Mouse (Mus musculus): Measurements from ENCODE around the gene Itgb5. TPM values are rescaled to one million over a fixed set of nuclear protein-coding genes. Genes with fewer than 3 reads are reported as not detected.
A peak's percentile ranks its signal among the peaks of the same experiment; 100 is the strongest.

Itgb5 gene
- polyA plus RNA-seq, 1 experiment from 2014 or later = 28.2 TPM

DNA sequence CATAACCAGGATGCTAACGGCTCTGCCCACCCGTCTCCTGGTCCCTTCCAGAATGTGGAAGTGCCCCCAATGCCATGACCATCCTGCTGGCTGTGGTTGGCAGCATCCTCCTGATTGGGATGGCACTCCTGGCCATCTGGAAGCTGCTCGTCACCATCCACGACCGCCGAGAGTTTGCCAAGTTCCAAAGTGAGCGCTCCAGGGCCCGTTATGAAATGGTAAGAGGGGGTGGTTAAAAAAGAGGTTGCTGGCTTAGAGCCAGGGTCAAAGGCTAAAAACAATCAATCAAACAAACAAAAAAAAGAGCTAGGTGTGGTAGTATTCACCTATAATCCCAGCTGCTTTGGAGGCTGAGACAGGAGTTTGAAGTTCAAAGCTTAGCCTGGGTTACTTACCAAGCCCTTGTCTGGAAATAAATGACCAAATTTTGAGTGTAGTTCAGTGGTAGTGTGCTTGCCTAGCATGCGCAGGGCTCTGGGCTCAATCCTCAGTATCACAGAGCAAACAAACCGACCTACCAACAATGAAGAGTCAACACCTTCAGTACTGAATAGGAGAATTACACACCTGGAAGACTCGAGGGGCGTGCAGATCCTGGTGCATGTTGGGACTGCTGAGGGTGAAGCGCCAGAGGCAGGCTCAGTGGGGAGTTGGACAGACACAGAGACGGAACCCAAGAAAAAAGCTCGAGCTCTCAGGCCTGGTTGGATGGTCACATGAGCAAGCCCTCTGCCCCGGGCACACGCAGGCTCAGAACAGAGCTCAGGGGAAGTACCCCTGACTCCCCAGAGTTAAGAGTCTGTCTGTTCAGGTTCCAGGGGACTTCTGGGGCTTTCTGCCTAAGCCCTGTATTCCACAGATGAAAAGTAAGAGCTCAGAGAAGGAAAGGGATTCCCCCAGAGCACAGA is 118.5 kb downstream of the Itgb5 start:
- DNase-seq (ENCODE audit: low spot score) (peak; percentile 46), ATAC-seq (replicated peaks; ENCODE audit: low FRiP score) (no peak)
- Histone ChIP-seq H3K4me2 (ENCODE audit: low read depth, low read length, severe bottlenecking) (no peak overlapping the region), H3K4me3 (ENCODE audit: low read depth, low read length) (no peak overlapping the region), H3K27me3 (ENCODE audit: control insufficient read depth, insufficient read depth, low read length) (no peaks in the 10 kb centered on the region), H3K4me1 (replicated peaks; ENCODE audit: control insufficient read depth, insufficient read depth, low read length) (no peaks in the 10 kb centered on the region), H3K27ac (ENCODE audit: low read depth, low read length) (no peak overlapping the region), H3K9me3 (ENCODE audit: control insufficient read depth, low read length) (no peaks in the 10 kb centered on the region), H3K36me3 (ENCODE audit: control insufficient read depth, insufficient read depth, low read length) (0 out of 2 replicates have a peak, but pooled peaks cover 2% of the 10 kb centered on the region), H3K9ac (ENCODE audit: low read length) (no peak overlapping the region)
- 89% methylated on average over 17 of the region's 17 CpGs for whole genome bisulfite sequencing

DNA sequence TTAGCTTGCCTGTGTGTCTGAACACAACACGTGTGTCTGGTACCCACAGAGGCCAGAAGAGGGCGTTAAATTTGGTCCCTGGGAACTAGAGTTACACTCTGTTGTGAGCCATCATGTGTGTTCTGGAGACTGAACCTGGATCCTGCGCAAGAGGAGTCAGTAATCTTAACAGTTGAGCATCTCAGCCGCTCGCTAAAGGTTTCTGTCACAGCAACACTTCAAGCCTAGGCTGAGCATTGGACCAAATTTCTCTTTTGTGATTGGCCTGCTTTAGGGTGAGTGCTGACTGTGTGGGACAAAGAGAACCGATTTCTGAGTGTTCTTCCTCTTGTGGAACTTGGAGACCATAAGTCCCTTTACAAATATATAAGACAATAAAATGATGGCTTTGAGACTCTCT is 120.9 kb downstream of the Itgb5 start:
- Histone ChIP-seq H3K9me3 (ENCODE audit: control insufficient read depth, low read length) (no peaks in the 10 kb centered on the region), H3K4me3 (ENCODE audit: low read depth, low read length) (no peak overlapping the region), H3K36me3 (ENCODE audit: control insufficient read depth, insufficient read depth, low read length) (peaks cover 10% of the 10 kb centered on the region; the same call in 1 of the 2 replicates), H3K27ac (ENCODE audit: low read depth, low read length) (no peak overlapping the region), H3K4me2 (ENCODE audit: low read depth, low read length, severe bottlenecking) (no peak overlapping the region), H3K4me1 (replicated peaks; ENCODE audit: control insufficient read depth, insufficient read depth, low read length) (no peaks in the 10 kb centered on the region), H3K9ac (ENCODE audit: low read length) (no peak overlapping the region), H3K27me3 (ENCODE audit: control insufficient read depth, insufficient read depth, low read length) (no peaks in the 10 kb centered on the region)
- ATAC-seq (replicated peaks; ENCODE audit: low FRiP score) (no peak), DNase-seq (ENCODE audit: low spot score) (peak; percentile 47)
- WGBS = 83% methylated on average over 6 of the region's 6 CpGs

DNA sequence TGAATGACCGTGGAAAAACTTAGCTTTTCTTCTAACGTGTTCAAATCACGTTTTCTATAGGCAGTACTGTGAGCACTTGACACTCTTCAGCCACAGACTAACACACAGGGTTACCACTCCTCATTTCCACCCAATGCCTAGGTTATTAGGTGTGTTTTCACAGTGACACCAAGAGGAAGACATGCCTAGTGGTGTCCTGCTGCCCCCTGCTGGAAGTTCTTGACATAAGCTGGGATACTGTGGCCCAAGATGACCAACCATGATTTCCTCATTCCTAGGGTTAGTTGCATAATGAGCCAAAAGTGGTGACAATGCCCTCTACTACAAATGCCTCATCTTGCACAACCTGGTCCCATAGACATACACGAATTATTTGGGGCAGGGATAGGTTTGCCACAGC is 121.4 kb downstream of the Itgb5 start:
- Histone ChIP-seq H3K9ac (ENCODE audit: low read length) (no peak overlapping the region), H3K4me2 (ENCODE audit: low read depth, low read length, severe bottlenecking) (no peak overlapping the region), H3K4me1 (replicated peaks; ENCODE audit: control insufficient read depth, insufficient read depth, low read length) (no peaks in the 10 kb centered on the region), H3K9me3 (ENCODE audit: control insufficient read depth, low read length) (no peaks in the 10 kb centered on the region), H3K4me3 (ENCODE audit: low read depth, low read length) (no peak overlapping the region), H3K36me3 (ENCODE audit: control insufficient read depth, insufficient read depth, low read length) (peaks cover 10% of the 10 kb centered on the region), H3K27me3 (ENCODE audit: control insufficient read depth, insufficient read depth, low read length) (no peaks in the 10 kb centered on the region), H3K27ac (ENCODE audit: low read depth, low read length) (no peak overlapping the region)
- ATAC-seq (replicated peaks; ENCODE audit: low FRiP score) (peak; percentile 33; the same call in 1 of the 2 replicates), DNase-seq (ENCODE audit: low spot score) (peak; percentile 85)
- 40% methylated on average over 4 of the region's 4 CpGs for WGBS

DNA sequence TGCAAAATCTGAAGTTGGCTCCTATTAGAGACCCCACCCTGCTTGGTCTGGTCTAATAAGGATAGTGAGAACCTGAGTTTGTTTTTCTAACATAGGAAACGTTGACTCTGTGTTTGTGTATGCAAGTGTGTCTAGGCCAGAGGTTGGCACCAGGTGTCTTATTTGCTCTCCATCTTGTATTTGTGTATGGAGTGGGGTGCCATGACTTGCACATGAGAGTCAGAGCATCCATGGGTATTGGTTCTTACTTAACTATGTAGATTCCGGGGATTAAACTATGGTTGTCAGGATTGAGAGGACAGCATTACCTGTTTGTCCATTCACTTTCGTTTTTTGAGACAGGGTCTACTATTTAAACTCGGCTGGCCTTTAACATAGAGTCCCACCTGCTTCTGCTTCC is 123.5 kb downstream of the Itgb5 start:
- Histone ChIP-seq H3K4me2 (ENCODE audit: low read depth, low read length, severe bottlenecking) (no peak overlapping the region), H3K4me3 (ENCODE audit: low read depth, low read length) (no peak overlapping the region), H3K9ac (ENCODE audit: low read length) (no peak overlapping the region), H3K27ac (ENCODE audit: low read depth, low read length) (no peak overlapping the region), H3K36me3 (ENCODE audit: control insufficient read depth, insufficient read depth, low read length) (peaks cover 16% of the 10 kb centered on the region), H3K4me1 (replicated peaks; ENCODE audit: control insufficient read depth, insufficient read depth, low read length) (no peaks in the 10 kb centered on the region), H3K9me3 (ENCODE audit: control insufficient read depth, low read length) (no peaks in the 10 kb centered on the region), H3K27me3 (ENCODE audit: control insufficient read depth, insufficient read depth, low read length) (no peaks in the 10 kb centered on the region)
- DNase-seq (ENCODE audit: low spot score) (no peak), ATAC-seq (replicated peaks; ENCODE audit: low FRiP score) (no peak)
- 88% methylated on average over 4 of the region's 4 CpGs for WGBS

DNA sequence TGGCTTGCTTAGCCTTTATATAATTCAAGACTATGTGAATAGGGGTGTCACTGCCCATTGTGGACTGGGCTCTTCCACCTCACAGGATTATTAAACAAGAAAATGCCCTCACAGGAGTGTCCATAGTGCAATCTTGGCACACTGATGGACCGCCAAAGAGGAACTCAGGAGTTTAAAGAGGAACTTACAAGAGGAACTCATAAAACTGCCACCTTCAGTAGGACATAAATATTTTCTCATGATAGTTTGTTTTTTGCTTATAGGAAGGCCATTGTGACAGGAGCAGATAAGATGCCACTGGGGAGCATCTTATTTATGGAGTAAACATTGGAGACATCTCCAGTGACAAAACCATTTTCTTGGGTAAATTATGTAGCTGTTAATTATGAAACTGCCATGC is 125.3 kb downstream of the Itgb5 start:
- no peak for DNase-seq (ENCODE audit: low spot score)
- H3K4me1 ChIP-seq (replicated peaks; ENCODE audit: control insufficient read depth, insufficient read depth, low read length) = no peaks in the 10 kb centered on the region
- no peaks in the 10 kb centered on the region for H3K9me3 ChIP-seq (ENCODE audit: control insufficient read depth, low read length)
- H3K27me3 ChIP-seq (ENCODE audit: control insufficient read depth, insufficient read depth, low read length) = no peaks in the 10 kb centered on the region
- no peak overlapping the region for H3K4me3 ChIP-seq (ENCODE audit: low read depth, low read length)
- 96% methylated on average over 1 of the region's 1 CpGs for WGBS
- H3K9ac ChIP-seq (ENCODE audit: low read length) = no peak overlapping the region
- no peak overlapping the region for H3K27ac ChIP-seq (ENCODE audit: low read depth, low read length)
- no peak overlapping the region for H3K4me2 ChIP-seq (ENCODE audit: low read depth, low read length, severe bottlenecking)
- ATAC-seq (replicated peaks; ENCODE audit: low FRiP score) = no peak
- H3K36me3 ChIP-seq (ENCODE audit: control insufficient read depth, insufficient read depth, low read length) = peaks cover 20% of the 10 kb centered on the region

DNA sequence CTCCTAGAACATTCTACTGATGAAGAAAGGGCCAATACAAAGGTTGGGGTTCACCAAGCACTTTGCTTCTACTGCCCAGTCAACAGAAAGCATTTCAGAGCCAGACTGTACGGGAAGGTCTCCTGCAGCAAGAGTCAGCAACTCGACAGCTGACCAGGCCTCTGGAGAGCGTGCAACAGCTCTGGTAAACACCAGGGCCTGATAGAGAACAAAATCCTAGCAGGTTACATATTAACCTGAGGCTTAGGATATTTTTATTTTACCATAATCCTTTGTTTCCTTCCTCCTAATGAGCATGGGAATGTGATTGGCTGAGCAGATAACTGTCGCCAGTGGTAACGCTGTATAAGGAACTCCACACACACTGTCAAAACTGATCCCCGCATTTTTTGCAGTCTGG is 134.0 kb downstream of the Itgb5 start:
- Histone ChIP-seq H3K9me3 (ENCODE audit: control insufficient read depth, low read length) (no peaks in the 10 kb centered on the region), H3K27me3 (ENCODE audit: control insufficient read depth, insufficient read depth, low read length) (no peaks in the 10 kb centered on the region), H3K36me3 (ENCODE audit: control insufficient read depth, insufficient read depth, low read length) (peaks cover 22% of the 10 kb centered on the region), H3K4me3 (ENCODE audit: low read depth, low read length) (no peak overlapping the region), H3K9ac (ENCODE audit: low read length) (no peak overlapping the region), H3K4me2 (ENCODE audit: low read depth, low read length, severe bottlenecking) (no peak overlapping the region), H3K27ac (ENCODE audit: low read depth, low read length) (no peak overlapping the region), H3K4me1 (replicated peaks; ENCODE audit: control insufficient read depth, insufficient read depth, low read length) (peaks cover 9% of the 10 kb centered on the region; the same call in 1 of the 2 replicates)
- ATAC-seq (replicated peaks; ENCODE audit: low FRiP score) (no peak), DNase-seq (ENCODE audit: low spot score) (no peak)
- 95% methylated on average over 6 of the region's 6 CpGs for WGBS

DNA sequence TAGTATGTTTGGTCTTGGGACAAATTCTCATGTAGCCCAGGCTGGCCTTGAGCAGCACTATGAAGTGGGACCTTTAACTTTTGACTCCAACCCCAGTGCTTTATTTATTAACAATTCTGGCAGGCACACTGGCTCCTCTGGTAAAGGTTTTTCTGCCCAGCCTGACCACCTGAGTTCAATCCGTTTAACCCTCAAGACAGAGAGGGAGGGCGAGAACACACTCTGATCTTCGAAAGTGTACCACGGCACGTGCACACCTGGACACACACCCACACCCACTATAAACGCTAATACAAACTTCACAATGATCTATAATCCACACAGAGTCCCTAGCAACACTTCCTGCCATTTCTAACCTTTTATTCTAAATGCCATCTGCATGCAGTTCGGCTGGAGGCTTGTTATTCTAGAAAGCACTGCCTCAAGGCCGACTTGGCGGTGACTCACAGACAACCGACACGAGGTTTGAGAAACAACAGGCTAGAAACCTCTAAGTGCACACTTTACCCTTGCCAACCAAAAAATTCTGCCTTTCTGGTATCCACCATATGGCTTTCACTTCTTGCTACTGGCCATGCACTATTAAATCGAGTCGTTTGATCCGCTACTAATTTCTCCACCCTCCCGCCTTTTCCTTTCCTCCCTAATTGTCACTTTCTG is 136.5 kb downstream of the Itgb5 start:
- WGBS = 20% methylated on average over 15 of the region's 15 CpGs
- Histone ChIP-seq H3K4me1 (replicated peaks; ENCODE audit: control insufficient read depth, insufficient read depth, low read length) (peaks cover 9% of the 10 kb centered on the region; the same call in 1 of the 2 replicates), H3K27ac (ENCODE audit: low read depth, low read length) (no peak overlapping the region), H3K27me3 (ENCODE audit: control insufficient read depth, insufficient read depth, low read length) (no peaks in the 10 kb centered on the region), H3K9me3 (ENCODE audit: control insufficient read depth, low read length) (no peaks in the 10 kb centered on the region), H3K4me2 (ENCODE audit: low read depth, low read length, severe bottlenecking) (peak overlapping the region; percentile 64), H3K4me3 (ENCODE audit: low read depth, low read length) (peak overlapping the region; percentile 84), H3K9ac (ENCODE audit: low read length) (peak overlapping the region; percentile 94), H3K36me3 (ENCODE audit: control insufficient read depth, insufficient read depth, low read length) (peaks cover 11% of the 10 kb centered on the region)
- no peak for ATAC-seq (replicated peaks; ENCODE audit: low FRiP score)
- DNase-seq (ENCODE audit: low spot score) = no peak

DNA sequence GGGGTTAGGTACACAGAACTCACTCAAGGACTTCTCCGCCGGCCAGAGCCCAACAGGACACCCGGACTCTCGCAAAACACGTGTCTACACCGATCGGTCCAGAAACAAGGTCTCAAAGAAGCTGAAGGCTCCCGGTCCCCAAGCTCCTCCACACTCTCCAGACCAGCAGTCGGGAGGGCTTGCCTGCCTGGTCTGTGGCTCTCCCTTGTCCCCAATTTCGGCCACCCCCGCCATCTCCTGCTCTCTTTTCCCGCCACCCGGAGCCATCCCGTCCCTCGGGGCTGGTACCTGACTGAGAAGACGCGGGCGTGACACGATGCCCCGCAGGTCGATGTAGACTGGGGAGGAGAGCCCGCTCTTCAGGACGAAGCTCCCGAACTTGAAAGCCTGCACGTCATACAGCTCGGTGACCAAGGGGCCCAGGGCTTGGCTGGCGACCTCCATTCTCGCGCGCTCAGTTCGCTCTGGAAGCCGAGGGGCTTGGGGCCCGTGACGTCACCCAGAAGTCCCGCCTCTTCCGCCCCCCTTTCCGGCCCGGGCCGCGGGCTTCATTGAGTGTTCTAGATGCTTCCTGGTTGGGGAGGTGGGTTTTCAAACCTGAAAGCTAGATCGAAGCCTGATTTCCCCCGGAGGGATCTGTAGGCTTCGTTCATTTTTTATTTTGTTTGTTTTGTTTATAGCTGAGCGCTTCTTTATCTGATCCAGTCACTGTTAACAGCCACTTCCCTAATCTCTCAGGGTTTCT is 137.2 kb downstream of the Itgb5 start, which contains the start of gene Umps:
Gene Umps, minus strand, starts transcription at position 501 of the 745 bp plus-strand sequence.
- peak within 1 kb of the TSS; percentile 94 for H3K9ac ChIP-seq (ENCODE audit: low read length)
- WGBS = 2% methylated on average over 44 of the region's 44 CpGs
- peak within 1 kb of the TSS; percentile 84 for H3K4me3 ChIP-seq (ENCODE audit: low read depth, low read length)
- H3K9me3 ChIP-seq (ENCODE audit: control insufficient read depth, low read length) = no peaks in the 10 kb centered on the region
- DNase-seq (ENCODE audit: low spot score) (peak; percentile 92), ATAC-seq (replicated peaks; ENCODE audit: low FRiP score) (peak; percentile 91)
- H3K4me1 ChIP-seq (replicated peaks; ENCODE audit: control insufficient read depth, insufficient read depth, low read length) = peaks cover 9% of the 10 kb centered on the region; the same call in 1 of the 2 replicates
- no peaks in the 10 kb centered on the region for H3K27me3 ChIP-seq (ENCODE audit: control insufficient read depth, insufficient read depth, low read length)
- H3K36me3 ChIP-seq (ENCODE audit: control insufficient read depth, insufficient read depth, low read length) = peaks cover 8% of the 10 kb centered on the region
- H3K4me2 ChIP-seq (ENCODE audit: low read depth, low read length, severe bottlenecking) = peak within 1 kb of the TSS; percentile 64
- H3K27ac ChIP-seq (ENCODE audit: low read depth, low read length) = peak within 1 kb of the TSS; percentile 12; the same call in 1 of the 2 replicates
